Mouse (Mus musculus) kidney, postnatal 14 days (tissue): ENCODE results near the gene Prdm10.

Source experiments
- DNase-seq: peaks from one replicate; pipeline ENCODE4 v3.0.0; 2022; ENCODE audit warnings: mixed read lengths

The Prdm10 gene

DNA sequence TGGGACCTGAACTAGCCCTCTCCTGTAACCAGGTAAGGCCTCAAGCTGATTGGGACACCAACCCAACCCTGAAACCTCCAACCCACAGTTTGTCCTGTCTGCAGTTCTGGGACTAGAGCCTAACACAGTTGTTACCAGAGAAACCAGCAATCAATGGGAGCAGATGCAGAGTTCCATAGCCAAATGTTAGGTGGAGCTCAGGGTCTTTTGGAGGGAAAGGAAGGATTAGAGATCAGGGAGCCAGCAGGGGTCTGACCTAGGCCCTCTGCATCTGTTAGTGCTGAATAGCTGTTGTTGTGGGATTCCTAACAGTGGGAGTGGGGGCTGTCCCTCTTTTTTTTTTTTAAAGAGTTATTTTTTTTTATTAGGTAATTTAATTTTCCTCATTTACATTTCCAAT is 96.3 kb downstream of the Prdm10 start:
- no peak for DNase-seq

DNA sequence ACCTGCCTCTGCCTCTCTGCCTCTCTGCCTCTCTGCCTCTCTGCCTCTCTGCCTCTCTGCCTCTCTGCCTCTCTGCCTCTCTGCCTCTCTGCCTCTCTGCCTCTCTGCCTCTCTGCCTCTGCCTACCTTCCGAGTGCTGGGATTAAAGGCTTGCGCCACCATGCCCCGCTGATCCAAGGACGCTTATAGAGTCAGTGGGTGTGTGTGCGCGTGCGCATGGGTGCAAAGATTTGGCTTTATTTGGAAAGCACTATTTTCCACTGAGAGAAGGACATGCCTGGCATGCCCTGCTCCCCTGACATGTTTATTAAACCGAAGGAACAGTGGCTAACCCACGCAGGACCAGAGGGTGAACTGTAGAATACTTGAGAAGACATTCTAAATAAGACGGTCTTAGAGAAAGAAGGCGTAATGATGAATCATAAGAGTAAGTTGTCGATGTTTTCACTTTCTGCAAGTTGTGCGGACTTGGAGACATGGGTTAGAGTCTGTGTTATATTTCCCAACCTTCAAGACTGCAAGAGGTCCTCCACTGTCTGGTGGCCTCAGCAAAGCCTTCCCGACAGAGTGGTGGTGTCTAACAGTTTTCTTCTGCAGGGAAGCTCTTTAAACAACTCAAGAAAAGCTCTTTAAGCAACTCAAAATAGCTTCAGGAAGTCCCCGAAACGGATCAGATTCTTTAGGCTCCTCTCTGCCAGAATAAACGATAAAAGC is 104.6 kb downstream of the Prdm10 start:
- no peak for DNase-seq

DNA sequence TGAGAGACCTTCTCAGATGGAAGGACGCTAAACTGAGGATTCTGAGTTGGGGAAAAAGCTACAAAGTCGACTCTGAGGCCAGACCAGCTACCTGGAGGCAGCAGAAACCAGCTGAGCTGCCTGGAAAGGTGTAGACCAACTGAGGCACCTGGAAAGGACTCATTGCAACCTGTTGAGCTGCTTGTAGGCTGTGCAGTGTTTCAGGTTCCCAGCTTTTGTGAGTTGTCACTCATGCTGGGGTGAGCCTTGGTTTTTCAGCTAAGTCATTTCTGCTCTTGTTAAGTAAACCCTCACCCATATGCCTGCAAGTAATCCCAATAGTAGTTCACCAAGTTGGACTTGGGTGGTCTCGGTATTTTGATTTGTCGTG is 105.1 kb downstream of the Prdm10 start:
- DNase-seq, result peak; percentile 15

DNA sequence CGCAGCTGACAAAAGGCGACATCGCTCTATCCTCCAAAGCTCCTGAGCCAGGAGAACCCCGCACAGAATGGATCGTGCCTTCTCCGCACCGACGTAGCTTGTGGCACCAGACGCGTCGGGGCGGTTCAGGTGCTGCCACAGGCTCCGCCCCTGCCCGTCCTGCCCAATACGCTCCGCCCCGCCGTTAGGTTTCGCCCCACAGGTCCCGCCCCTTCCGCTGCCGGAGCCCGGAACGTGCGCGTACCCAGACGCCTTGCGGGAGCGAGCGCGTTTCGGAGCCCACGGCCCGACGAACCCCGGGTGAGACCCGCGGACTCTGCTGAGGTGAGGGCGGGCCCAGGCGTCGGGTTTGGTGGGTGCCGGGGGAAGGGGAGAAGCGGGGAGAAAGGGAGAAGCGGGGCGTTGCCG is 105.6 kb downstream of the Prdm10 start, which contains the start of gene Nfrkb:
Nfrkb (plus strand) TSS at position 246 of the 408 bp plus-strand sequence.
- peak; percentile 97 for DNase-seq

DNA sequence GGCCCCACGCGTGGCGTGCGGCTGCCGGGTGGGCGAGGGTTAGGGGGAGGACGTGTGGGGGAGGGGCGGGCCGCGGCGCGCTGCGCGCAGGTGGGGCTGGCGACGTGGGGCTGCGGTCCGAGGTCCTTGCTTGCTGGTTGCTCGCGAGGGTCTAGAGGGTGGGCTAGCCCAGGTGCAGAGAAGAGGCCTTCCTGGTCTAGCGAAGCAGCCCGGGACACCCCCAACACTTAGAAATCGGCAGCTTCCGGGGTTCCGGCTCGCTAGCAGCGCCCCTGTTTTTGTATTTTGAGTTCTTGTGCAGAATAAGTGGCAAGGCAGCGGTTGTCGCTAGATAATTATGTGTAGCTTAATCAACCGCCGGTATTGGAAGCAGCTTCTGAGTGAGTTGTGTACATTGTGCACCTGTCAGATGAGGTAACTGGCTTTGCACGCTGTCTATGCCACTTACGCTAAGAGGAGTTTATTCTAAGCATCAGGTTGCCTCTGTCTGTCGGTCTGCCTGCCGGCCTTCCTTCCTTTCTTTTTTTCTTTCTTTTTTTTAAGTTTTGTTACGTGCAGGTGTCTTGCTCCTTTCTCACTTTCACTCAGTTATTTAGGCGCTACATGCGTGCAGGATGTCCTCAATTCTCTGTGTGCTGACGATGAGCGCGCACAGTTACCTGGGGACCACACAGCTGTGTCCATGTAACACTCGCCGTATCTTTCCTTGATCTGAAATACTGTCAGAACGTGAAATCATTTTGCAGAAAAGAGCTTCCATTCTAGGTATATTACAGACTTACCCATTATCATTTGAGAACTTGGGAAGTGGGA is 106.2 kb downstream of the Prdm10 start:
- no peak for DNase-seq

DNA sequence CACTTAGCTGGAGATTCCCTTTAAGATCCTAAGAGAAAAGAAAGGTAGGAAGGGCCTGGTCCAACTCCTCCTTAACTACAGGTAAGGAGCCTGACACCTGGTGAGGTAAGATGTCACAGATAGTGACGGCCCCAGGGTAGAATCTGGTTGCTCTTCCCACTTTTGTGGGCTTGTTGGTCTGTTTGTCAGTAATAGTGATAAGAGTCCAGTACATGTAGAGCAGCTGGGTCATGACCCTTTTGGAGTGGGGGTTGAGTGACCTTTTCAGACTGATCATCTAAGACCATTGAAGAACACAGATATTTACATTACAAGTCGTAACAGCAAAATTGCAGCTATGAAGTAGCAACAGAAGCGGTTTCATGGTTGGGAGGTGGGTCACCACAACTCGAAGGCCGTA is 106.9 kb downstream of the Prdm10 start:
- DNase-seq, result no peak

DNA sequence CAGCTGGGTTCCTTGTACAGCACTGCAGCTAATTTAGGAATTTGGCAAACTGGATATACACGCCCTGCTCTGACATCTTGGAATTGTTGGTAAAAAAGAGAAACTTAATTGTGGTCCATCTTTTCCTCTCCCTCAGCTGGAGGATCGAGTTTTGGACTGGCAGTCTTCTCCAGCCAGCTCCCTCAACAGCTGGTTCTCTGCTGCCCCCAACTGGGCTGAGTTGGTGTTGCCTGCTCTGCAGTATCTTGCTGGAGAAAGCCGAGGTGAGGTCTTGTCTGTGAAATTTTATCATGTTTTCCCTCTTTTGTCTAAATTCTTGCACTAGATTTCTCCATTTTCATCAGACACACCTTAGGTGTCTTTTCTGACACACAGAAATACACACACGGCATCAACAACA is 120.1 kb downstream of the Prdm10 start:
- DNase-seq, result peak; percentile 67

DNA sequence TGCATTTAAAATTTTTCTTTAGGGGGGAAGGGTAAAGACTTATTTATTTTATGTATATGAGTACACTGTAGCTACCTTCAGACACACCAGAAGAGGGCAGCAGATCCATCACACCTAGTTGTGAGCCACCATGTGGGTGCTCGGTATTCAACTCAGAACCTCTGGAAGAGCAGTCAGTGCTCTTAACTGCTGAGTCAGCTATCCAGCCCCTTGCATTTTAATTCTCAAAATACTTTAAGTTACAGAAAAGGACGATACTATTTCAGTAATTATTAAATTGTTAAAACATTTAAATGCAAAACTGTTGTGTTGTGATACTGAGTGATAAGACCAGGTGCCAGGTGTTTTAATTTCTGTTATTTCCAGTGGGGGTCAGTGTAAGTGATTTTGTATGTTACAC is 124.0 kb downstream of the Prdm10 start:
- no peak for DNase-seq

DNA sequence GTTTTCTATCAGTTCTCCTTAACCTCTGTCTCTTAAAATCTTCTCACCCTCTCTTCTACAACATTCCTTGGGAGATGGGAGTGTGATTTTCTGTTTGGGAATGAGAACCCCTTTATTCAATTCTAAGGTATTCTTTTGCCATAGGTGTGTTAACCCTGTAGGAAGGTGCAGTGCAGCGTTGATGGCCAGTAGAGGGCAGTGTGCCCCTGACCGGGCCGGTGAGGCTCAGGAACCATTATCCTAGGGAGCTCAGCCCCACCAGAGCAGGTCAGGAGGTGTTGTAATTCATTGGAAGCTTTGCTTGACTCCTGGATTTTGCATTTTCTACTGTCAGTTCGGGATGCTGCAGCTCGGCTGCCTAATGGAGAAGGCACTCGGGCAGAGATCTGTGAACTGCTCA is 124.9 kb downstream of the Prdm10 start:
- peak; percentile 48 for DNase-seq

DNA sequence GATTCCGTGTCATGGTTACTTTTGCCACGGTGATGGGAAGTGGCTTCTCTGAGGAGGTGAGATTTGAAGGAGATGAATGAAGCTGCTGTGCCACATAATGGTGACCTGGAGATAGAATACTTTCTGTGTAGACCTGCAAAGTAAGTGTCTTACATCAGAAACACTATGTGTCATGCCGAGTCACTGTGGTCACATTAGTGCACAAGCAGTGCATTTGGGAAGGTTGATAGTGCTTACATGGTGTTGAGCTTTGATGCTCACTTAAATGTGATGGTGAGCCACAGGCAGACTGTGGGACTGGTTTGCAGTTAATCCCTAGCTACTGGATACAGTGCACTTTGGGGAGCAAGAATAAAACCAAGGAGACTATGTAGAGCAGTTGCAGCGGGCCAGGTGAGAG is 131.8 kb downstream of the Prdm10 start:
- no peak for DNase-seq

DNA sequence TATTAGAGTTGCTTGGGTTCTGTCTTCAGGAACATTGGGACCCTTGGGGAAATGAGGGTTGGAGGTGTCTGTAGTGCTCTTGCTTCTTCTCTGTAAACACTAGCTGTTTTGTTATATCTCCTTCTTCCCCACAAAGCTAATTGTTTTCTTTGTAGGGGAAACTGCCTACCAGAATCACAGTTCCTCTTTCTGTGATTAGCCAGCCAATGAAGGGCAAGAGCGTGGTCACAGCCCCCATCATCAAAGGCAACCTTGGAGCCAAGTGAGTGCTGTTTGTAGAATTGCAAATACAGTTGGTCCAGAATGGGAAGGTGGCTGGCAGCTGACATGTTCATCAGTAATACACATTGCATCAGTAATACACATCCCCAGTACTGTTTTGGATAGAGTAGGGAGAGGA is 138.5 kb downstream of the Prdm10 start:
- no peak for DNase-seq

DNA sequence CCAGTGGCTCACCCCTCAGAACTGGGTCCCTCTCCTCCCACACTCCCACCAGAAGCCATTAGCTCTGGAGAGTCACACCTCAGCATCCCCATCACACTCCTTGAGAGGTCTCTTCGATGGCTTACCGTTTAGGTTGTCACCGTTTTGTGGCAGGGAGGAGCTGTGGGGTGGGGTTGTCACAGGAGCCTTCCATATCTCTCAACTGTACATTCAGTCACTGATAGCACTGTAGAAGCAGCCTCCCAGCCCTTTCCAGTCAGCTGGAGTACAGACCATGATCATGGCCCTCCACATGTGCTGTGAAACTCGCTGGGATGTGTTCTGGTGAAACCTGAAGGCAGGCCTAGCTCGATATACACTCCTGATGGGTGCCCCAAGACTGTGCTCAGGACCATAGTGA is 141.8 kb downstream of the Prdm10 start:
- DNase-seq, result no peak

DNA sequence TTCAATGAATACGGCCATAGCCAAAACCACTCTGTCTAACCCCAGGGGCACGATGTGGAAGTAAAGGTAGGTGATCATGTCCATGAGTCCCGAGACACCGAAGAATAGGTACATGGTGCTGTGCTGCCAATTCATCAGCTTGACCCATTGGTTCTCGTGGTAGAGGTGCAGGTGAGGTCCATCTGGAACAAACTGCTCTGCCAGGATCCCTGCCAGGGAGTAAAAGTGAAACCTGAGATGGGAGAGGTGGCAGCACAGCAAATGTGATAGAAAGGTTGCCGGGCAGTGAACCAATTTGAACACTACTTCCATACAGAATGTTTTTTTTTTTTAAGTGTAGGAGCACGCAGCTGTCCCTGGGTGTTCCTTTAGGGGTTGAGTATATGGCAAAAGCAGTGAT is 148.6 kb downstream of the Prdm10 start:
- no peak for DNase-seq

DNA sequence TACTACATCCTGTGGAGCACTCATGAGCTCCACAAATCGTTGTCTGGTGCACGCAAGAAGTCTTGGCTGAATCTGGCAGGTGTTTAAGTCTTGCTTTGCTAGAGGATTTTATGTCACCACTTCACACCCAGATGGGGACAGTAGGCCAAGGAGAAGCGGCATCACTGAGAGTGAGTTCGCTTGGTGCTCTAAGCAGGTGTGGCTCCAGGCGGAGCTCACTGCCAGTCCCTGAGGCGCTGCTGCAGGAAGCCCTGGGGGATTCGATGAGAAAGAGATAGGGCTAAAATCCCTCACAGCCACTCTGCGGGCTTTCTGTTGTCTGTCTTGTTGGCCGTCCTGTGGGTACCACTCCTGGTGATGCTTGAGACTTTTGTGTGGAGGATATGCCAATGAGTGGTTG is 149.7 kb downstream of the Prdm10 start:
- no peak for DNase-seq
